Mouse (Mus musculus) testis, adult 2 months (tissue): Measurements from ENCODE around the gene Xylb.

Source experiments
- CTCF ChIP-seq: fragments of 200-500 bp; IDR thresholded peaks from 2 replicates; pipeline ENCODE4 v1.5.1; 2012; ENCODE audit warnings: low read depth, mild to moderate bottlenecking, inconsistent platforms, low read length, moderate library complexity; ENCODE audit not compliant: control insufficient read depth, insufficient read depth, insufficient replicate concordance
- POLR2A ChIP-seq: fragments of 200-500 bp; IDR thresholded peaks from 2 replicates; pipeline ENCODE4 v1.6.1; 2012; ENCODE audit warnings: low read depth, mild to moderate bottlenecking, inconsistent platforms, low read length, moderate library complexity; ENCODE audit not compliant: control insufficient read depth

DNA sequence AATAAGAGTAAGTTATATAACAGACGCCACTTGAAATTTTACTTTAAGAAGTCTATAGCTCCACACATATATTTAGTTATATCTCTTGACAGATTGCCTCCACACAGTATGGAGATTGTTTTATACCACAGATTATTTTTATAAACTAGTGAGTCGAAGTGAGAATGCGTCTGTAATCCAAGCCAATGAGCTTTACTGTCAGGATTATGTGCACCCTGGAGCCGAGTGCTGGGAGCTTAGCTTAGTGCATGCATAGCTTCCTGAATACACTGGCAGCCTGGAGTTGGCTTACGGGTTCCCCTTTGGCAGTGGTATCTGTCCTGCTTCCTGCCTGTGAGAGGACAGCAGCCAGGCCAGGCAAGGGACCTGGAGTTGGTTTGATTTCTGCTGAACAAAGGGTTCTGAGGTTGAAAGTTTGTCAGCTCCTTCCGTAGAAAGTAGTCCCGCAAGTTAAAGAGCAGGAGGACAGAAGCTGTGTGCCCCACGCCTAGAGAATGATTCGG is 81.4 kb downstream of the Xylb start:
- TF ChIP-seq POLR2A, result no peak
- no peak for TF ChIP-seq CTCF
